Mouse (Mus musculus): Measurements from ENCODE around the gene Ccdc50. TPM values are rescaled to one million over a fixed set of nuclear protein-coding genes. Genes with fewer than 3 reads are reported as not detected.

Gene Ccdc50
- total RNA-seq, 4 experiments from 2014 or later = 65.1 to 90.3 (median 79.0) TPM

- no peak for DNase-seq
Measured at GRCm38 (mm10) chr16:27396951-27397350, 8.3 kb downstream of the Ccdc50 start.

DNA sequence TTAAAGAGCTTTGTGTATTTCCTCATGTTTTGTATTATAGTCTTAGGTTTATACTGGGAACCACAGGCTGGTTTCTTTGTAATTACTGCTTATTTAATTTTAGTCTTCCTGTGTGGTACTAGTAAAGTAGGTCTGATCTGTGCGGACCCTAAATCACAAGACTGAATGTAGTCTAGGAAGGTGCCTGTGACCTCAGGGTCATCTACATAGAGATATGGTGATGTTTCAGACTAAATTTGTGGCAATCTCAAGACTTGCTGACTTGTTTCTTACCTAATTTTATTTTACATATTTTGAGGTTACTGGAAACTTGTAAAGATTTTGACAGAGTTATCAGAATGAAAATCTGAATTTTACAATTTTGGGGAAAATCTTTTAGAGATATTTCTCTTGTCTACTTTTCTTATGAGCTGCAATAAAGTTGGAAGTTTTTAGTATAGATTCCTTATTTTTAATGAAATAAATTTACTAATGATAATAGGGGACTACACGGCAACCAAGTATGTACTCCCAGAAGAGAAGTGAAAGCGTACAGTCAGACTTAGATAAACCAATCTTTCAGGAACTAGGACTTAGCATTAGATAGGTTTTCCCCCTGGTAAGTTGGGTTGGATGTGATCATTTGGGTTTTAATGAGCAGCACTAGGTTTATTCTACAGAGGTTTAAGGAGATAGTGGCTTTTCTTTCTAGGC, 10.5 kb downstream of the Ccdc50 start:
- DNase-seq = no peak

- no peak for DNase-seq
Measured at GRCm38 (mm10) chr16:27399719-27400253, 11.1 kb downstream of the Ccdc50 start.

GRCm38 (mm10) chr16:27401579-27401978, 12.9 kb downstream of the Ccdc50 start:
- no peak for DNase-seq

- DNase-seq = no peak
Measured at GRCm38 (mm10) chr16:27404107-27404506, 15.4 kb downstream of the Ccdc50 start.

GRCm38 (mm10) chr16:27416937-27417584, 28.4 kb downstream of the Ccdc50 start:
- no peak for DNase-seq

GRCm38 (mm10) chr16:27417632-27418031, 29.0 kb downstream of the Ccdc50 start:
- DNase-seq = no peak

GRCm38 (mm10) chr16:27420982-27421381, 32.3 kb downstream of the Ccdc50 start:
- no peak for DNase-seq

DNA sequence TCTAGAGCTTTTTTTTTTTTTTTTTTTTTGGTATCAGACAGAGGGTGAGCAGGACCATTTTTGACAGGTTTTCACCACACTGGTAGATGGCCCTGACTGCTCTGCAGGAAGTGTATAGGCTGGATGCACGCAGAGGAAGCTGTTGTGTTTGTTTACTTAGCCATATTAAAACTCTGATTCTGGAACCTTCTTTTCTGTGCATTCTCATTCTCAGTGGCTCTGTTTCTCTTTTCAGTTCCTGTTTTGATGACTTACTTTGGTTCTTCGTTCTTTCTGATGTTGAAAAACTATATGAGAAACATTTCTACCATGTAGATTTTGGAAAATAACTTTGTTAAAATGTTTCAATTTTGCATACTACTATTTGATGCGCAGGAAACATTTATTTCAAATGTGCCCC, 46.4 kb downstream of the Ccdc50 start:
- DNase-seq = no peak

GRCm38 (mm10) chr16:27443941-27444340, 55.3 kb downstream of the Ccdc50 start:
- DNase-seq = no peak

DNA sequence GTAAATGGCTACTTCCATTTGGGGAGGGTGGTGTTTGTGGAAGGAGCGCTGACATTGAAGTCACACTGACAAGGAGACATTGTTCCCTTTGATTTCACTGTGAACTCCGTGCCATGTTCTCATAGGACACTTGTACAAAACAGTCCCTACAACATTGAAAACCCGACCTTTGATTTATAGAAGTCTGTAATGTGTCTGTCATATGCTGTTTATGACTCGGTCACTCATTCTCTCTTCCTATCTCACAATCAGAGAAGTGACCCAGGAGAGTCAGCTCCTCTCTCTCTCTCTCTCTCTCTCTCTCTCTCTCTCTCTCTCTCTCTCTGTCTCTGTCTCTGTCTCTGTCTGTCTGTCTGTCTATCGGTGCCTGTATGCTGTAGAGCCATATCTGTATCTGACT, 60.7 kb downstream of the Ccdc50 start:
- no peak for DNase-seq

DNA sequence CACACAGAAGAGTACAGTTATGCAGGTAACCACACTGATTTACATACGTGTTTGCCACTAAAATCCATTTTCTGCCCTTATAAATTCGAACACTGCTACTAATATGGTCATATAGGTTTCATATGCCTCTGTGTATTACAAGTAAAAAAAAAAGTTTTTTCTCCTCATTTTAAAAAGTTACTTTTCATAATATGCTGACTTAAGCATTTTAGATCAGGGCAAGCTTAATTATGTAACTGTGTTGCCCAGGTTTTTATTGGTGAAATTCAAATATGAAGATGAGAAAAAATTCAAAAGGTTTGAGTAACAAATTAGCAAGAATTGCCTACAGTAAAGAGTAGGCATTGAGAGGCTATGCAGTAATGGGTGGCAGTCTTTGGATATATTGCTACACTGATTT, 62.0 kb downstream of the Ccdc50 start:
- DNase-seq = no peak

- no peak for DNase-seq
Measured at GRCm38 (mm10) chr16:27453396-27453795, 64.7 kb downstream of the Ccdc50 start.

DNA sequence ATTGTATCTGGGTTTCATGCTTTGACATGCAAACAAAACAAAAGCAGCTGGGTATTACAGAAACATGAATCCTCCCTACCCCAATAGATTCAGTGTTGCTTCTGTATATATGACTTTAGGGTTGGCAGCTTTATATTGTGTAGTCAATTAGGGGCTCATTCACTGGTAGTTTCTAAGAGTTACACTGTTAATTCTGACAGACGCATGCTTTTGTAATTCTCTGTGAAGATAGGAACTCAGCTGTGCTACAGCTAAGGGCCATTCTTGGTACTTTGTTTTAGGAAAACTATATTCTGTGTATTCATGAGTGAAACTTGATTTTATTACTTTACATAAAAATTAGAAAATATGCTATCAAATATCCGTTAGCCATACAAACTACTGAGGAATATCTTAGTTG, 65.2 kb downstream of the Ccdc50 start:
- no peak for DNase-seq

DNA sequence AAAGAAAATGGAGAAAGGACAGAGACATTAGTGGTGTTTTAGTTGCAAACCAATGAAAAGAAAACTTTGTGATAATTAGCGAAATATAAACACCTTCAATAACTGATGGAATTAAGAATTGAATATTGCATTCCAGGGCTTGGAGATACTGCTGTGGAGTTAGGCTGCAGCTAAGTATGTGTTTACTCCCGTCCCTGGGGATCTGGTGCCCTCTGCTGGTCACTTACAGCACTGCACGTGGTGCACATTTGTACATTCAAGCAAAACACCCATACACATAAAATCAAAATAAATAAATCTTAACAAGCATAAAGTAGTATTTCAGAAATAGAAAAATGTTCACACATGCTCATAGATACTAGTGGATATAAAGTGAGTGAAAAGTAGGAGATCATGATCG, 68.6 kb downstream of the Ccdc50 start:
- peak; percentile 30 for DNase-seq

DNA sequence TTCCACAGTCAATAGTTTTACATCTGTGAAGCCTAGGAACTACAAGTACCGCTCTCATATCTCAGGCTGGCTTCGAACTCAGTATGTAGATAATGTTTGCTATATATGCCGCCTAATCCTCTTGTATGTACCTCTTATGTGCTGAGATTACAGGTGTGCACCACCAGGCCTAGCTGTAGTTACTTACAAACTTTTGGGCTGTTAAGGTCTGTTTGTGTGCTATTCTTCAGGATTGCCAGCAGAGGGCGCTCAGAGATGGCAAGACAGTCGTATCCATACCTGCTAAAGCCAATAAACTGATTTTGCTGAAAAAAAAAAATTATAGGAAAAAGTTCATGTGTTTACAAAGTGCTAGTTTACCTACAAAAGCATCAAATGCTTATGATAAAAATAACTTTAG, 80.1 kb downstream of the Ccdc50 start:
- no peak for DNase-seq

- DNase-seq = no peak
Measured at GRCm38 (mm10) chr16:27471389-27471788, 82.7 kb downstream of the Ccdc50 start.

DNA sequence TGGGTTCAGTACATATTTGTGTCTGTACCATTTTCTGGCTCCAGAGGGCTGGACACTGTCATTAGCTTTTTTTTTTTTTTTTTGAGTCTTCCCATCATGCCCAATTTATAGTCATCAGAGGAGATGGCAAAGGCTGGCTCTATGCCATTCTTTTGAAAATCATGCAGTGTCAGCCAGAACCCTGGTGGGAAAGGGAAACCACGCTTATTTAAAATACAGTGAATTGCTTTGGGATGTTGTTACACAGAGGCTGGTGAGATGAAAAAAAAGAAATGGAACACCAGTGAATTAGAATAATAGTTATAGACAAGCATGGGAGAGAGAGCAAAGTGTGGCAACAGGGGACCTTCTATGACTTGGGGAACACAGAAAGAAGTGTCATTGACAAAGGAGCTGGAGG, 95.2 kb downstream of the Ccdc50 start:
- DNase-seq = no peak

Other genes with a start within 250 kb of the Ccdc50 start
- gene Ostn, start 81.4 kb upstream of the Ccdc50 start, total RNA-seq (2022) = not detected
- not detected for gene Uts2b, start 18.6 kb upstream of the Ccdc50 start, total RNA-seq (2022)

Measured in adrenal gland, adult 8-10 months (tissue).